Comparison of ENCODE assay signal across 10 mouse cellular contexts in the genomic region with DNA sequence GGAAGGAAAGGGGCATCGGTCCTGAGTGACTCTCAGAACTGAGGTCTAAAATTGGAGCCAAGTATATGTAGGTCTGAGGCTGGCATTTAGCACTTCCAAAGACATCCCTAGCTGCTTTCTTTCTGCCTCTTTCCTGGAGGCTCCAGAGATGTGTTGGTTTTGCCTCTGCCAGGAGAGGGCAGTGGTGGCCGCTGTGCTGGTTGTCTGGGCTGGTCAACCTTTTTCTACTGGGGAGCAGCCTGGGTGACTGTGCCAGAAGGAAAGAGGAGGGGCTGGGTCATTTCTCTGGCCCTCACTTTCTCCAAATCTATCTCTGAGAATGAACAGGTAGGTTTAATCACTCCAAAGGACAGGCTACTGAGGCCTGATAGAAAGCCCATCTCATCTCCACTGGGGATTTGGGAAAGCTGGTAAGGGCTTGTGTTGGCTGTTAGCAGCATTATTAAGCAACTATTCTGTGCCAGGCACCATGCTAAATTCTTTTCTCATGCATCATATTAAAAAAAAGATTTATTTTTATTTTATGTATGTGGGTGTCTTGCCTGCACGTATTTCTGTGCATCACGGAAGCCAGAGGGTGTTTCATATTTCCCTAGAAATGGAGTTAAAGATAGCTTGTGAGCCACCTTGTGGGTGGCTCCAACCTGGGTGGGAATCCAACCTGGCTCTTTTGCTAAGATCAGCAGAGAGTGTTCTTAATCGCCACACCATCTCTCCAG. TPM values are rescaled to one million over a fixed set of nuclear protein-coding genes. Genes with fewer than 3 reads are reported as not detected.
DNase-seq lines count a peak whose midpoint lies in the region; ATAC-seq and TF ChIP-seq lines count a peak whose summit lies in the region.
"Had no signal": no experiment of that assay in that cellular context is flagged by ENCODE, and none has a peak within 500 bp of the region (broad histone marks: within the 10 kb centered on the region; RNA-seq: fewer than 3 reads in every experiment).

No protein-coding gene starts in this region.

- no peak for ATAC-seq in cerebellum, adult (ENCODE audit: insufficient number of reproducible peaks, low FRiP score, low TSS enrichment)
- ATAC-seq in midbrain, postnatal 0 days (ENCODE audit: low FRiP score), result no peak
- peak; percentile 50; the same call in 1 of the 2 replicates for ATAC-seq in common myeloid progenitor, adult 5-6 weeks (replicated peaks; ENCODE audit: low read depth, poor library complexity, severe bottlenecking)
- ATAC-seq in forebrain, embryonic 11.5 days (replicated peaks; ENCODE audit: low FRiP score), result no peak

- 60% methylated on average over 5 of the region's 5 CpGs for WGBS in midbrain, postnatal 0 days
- WGBS in midbrain, embryonic 10.5 days, result 74% methylated on average over 5 of the region's 5 CpGs
- 67% methylated on average over 5 of the region's 5 CpGs for WGBS in small intestine, adult 2 months
- 62% methylated on average over 5 of the region's 5 CpGs for WGBS in forebrain, embryonic 11.5 days

- no peak overlapping the region for H3K27ac ChIP-seq in midbrain, postnatal 0 days (ENCODE audit: low read depth, low read length)
- no peak overlapping the region for H3K27ac ChIP-seq in midbrain, embryonic 10.5 days (replicated peaks)
- no peak overlapping the region for H3K27ac ChIP-seq in small intestine, adult 2 months (ENCODE audit: insufficient read depth, low read depth, low read length)
- H3K27ac ChIP-seq in forebrain, embryonic 11.5 days (ENCODE audit: low read depth, low read length), result no peak overlapping the region
- H3K27ac ChIP-seq: liver, embryonic 15.5 days had no signal

- H3K4me3 ChIP-seq in midbrain, postnatal 0 days (ENCODE audit: low read depth, low read length), result no peak overlapping the region
- no peak overlapping the region for H3K4me3 ChIP-seq in midbrain, embryonic 10.5 days
- H3K4me3 ChIP-seq in small intestine, adult 2 months (ENCODE audit: low read depth, low read length), result no peak overlapping the region
- H3K4me3 ChIP-seq in forebrain, embryonic 11.5 days (ENCODE audit: low read depth, low read length), result no peak overlapping the region
- H3K4me3 ChIP-seq: liver, embryonic 15.5 days had no signal

- no peak for TF ChIP-seq POLR2A in small intestine, adult 2 months (IDR thresholded peaks at IDR 0.05; ENCODE audit: low read depth, low read length)

- H3K9ac ChIP-seq in midbrain, postnatal 0 days (replicated peaks; ENCODE audit: low read length, poor library complexity, severe bottlenecking), result no peak overlapping the region
- H3K9ac ChIP-seq in forebrain, embryonic 11.5 days (ENCODE audit: low read length), result no peak overlapping the region
- H3K9ac ChIP-seq: liver, embryonic 15.5 days had no signal

- peak; percentile 49 to 50 for DNase-seq in cerebellum, postnatal 36 days
- no peak for DNase-seq in midbrain, postnatal 0 days (ENCODE audit: low spot score)
- DNase-seq in midbrain, embryonic 10.5 days (ENCODE audit: low spot score), result no peak
- DNase-seq in left cerebral cortex, postnatal 25 days (ENCODE audit: low spot score in 2 of 2), result peak; percentile 69 to 86
- DNase-seq in forebrain, embryonic 11.5 days (ENCODE audit: low spot score), result no peak

- peak; percentile 61 for TF ChIP-seq CTCF in midbrain, postnatal 0 days (IDR thresholded peaks at IDR 0.05)
- peak; percentile 68; the same call in 1 of the 2 replicates for TF ChIP-seq CTCF in small intestine, adult 2 months (IDR thresholded peaks at IDR 0.05; ENCODE audit: extremely low read depth, insufficient read length, insufficient replicate concordance, low read depth, low read length)

- H3K4me2 ChIP-seq in midbrain, postnatal 0 days (ENCODE audit: low read depth, low read length, poor library complexity, severe bottlenecking), result no peak overlapping the region
- no peak overlapping the region for H3K4me2 ChIP-seq in forebrain, embryonic 11.5 days (ENCODE audit: low read depth, low read length, severe bottlenecking)
- H3K4me2 ChIP-seq: liver, embryonic 15.5 days had no signal

- intact Hi-C loops in left cerebral cortex, postnatal 25 days (cut with DNase I), result loop anchor here (2.0 to 5.0 kb wide), 3 partner anchors 45 to 155 kb away; no protein-coding TSS in a partner anchor

- no peaks in the 10 kb centered on the region for H3K27me3 ChIP-seq in midbrain, postnatal 0 days (ENCODE audit: insufficient read depth, low read length)
- peaks cover 2% of the 10 kb centered on the region; the same call in 1 of the 2 replicates for H3K27me3 ChIP-seq in midbrain, embryonic 10.5 days (ENCODE audit: low read depth, poor library complexity, severe bottlenecking)
- H3K27me3 ChIP-seq in small intestine, adult 2 months (ENCODE audit: control insufficient read depth, insufficient read depth, low read length), result no peaks in the 10 kb centered on the region
- no peaks in the 10 kb centered on the region for H3K27me3 ChIP-seq in forebrain, embryonic 11.5 days (ENCODE audit: control insufficient read depth, insufficient read depth, low read length)

- H3K36me3 ChIP-seq in midbrain, postnatal 0 days (ENCODE audit: insufficient read depth, low read length), result no peaks in the 10 kb centered on the region
- H3K36me3 ChIP-seq in midbrain, embryonic 10.5 days, result no peaks in the 10 kb centered on the region
- no peaks in the 10 kb centered on the region for H3K36me3 ChIP-seq in small intestine, adult 2 months (ENCODE audit: control insufficient read depth, insufficient read depth, low read length)
- H3K36me3 ChIP-seq in forebrain, embryonic 11.5 days (ENCODE audit: control insufficient read depth, insufficient read depth, low read length), result no peaks in the 10 kb centered on the region
- H3K36me3 ChIP-seq: G1E; liver, embryonic 15.5 days had no signal

- no peaks in the 10 kb centered on the region for H3K4me1 ChIP-seq in midbrain, postnatal 0 days (ENCODE audit: insufficient read depth, low read length)
- H3K4me1 ChIP-seq in midbrain, embryonic 10.5 days, result 0 out of 2 replicates have a peak, but pooled peaks cover 3% of the 10 kb centered on the region
- H3K4me1 ChIP-seq in small intestine, adult 2 months (ENCODE audit: control insufficient read depth, insufficient read depth, insufficient read length, low read length), result no peaks in the 10 kb centered on the region
- H3K4me1 ChIP-seq in forebrain, embryonic 11.5 days (replicated peaks; ENCODE audit: control insufficient read depth, insufficient read depth, low read length), result no peaks in the 10 kb centered on the region
- H3K4me1 ChIP-seq: liver, embryonic 15.5 days had no signal

- H3K9me3 ChIP-seq in midbrain, postnatal 0 days (ENCODE audit: low read length), result no peaks in the 10 kb centered on the region
- H3K9me3 ChIP-seq in midbrain, embryonic 10.5 days (replicated peaks), result no peaks in the 10 kb centered on the region
- H3K9me3 ChIP-seq in forebrain, embryonic 11.5 days (ENCODE audit: control insufficient read depth, low read length), result no peaks in the 10 kb centered on the region
- H3K9me3 ChIP-seq: liver, embryonic 15.5 days had no signal

RNA-seq across cellular contexts. Expression of gene Krt80, which starts 28.0 kb away (rescaled TPM):
- total RNA-seq in midbrain, postnatal 0 days (2014; rRNA removed), result 0.09 and 1.0 TPM in 2 replicates
- polyA plus RNA-seq in midbrain, postnatal 0 days (2015; fragmentation: Nextera tagmentation; extraction: Ambion mirVana), result 0.16 and 0.33 TPM in 2 replicates
- 0.06 TPM in 1 of 2 replicates, not detected in the other for polyA plus RNA-seq in midbrain, embryonic 10.5 days (2016; fragmentation: Nextera tagmentation; extraction: Ambion mirVana)
- total RNA-seq in common myeloid progenitor, adult 5-6 weeks (2017), result 1.5 and 1.7 TPM in 2 replicates
- total RNA-seq in left cerebral cortex, postnatal 25 days (2021), result 1 to 10 TPM; 2.2 to 2.4 TPM
- 0.61 and 2.5 TPM in 2 replicates for polyA plus RNA-seq in small intestine, adult 2 months (2012; rRNA removed)
- polyA plus RNA-seq in forebrain, embryonic 11.5 days (2014; fragmentation: Nextera tagmentation; extraction: Ambion mirVana), result not detected in 2 replicates
- polyA plus RNA-seq: G1E had no signal

RNA-seq across cellular contexts. Expression of gene 6030408B16Rik, which starts 48.9 kb away (rescaled TPM):
- not detected in 2 replicates for total RNA-seq in midbrain, postnatal 0 days (2014; rRNA removed)
- polyA plus RNA-seq in midbrain, postnatal 0 days (2015; fragmentation: Nextera tagmentation; extraction: Ambion mirVana), result 0.22 and 0.33 TPM in 2 replicates
- 0.06 and 0.22 TPM in 2 replicates for polyA plus RNA-seq in midbrain, embryonic 10.5 days (2016; fragmentation: Nextera tagmentation; extraction: Ambion mirVana)
- total RNA-seq in common myeloid progenitor, adult 5-6 weeks (2017), result 0.78 TPM in 1 of 2 replicates, not detected in the other
- not detected for total RNA-seq in left cerebral cortex, postnatal 25 days (2021)
- polyA plus RNA-seq in small intestine, adult 2 months (2012; rRNA removed), result 0.14 and 0.24 TPM in 2 replicates
- polyA plus RNA-seq in forebrain, embryonic 11.5 days (2014; fragmentation: Nextera tagmentation; extraction: Ambion mirVana), result 0.21 and 0.71 TPM in 2 replicates
- total RNA-seq: G1E had no signal
- polyA plus RNA-seq: G1E had no signal

RNA-seq across cellular contexts. Expression of gene Atg101, which starts 57.9 kb away (rescaled TPM):
- total RNA-seq in midbrain, postnatal 0 days (2014; rRNA removed), result 33.5 and 61.1 TPM in 2 replicates
- polyA plus RNA-seq in midbrain, postnatal 0 days (2015; fragmentation: Nextera tagmentation; extraction: Ambion mirVana), result 74.2 and 75.6 TPM in 2 replicates
- polyA plus RNA-seq in midbrain, embryonic 10.5 days (2016; fragmentation: Nextera tagmentation; extraction: Ambion mirVana), result 80.8 TPM in 2 replicates
- total RNA-seq in common myeloid progenitor, adult 5-6 weeks (2017), result 30.7 and 34.8 TPM in 2 replicates
- 10 to 100 TPM; 40.3 to 43.6 TPM for total RNA-seq in left cerebral cortex, postnatal 25 days (2021)
- polyA plus RNA-seq in small intestine, adult 2 months (2012; rRNA removed), result 13.7 and 38.4 TPM in 2 replicates
- 62.1 and 65.7 TPM in 2 replicates for polyA plus RNA-seq in forebrain, embryonic 11.5 days (2014; fragmentation: Nextera tagmentation; extraction: Ambion mirVana)

Comparison
In these comparisons a context has a peak if more than half of its experiments do, and no peak if none do; other contexts are left out.
1. DNase-seq: peak in cerebellum, postnatal 36 days (2 of 2) and left cerebral cortex, postnatal 25 days (2 of 2); none in midbrain, postnatal 0 days (single experiment), midbrain, embryonic 10.5 days (single experiment) and forebrain, embryonic 11.5 days (single experiment).